Mouse (Mus musculus) T-cell, adult 2 months (primary cell): Measurements from ENCODE around the gene Gm37240.

ENCODE experiments used
- DNase-seq: peaks from one replicate; pipeline ENCODE4 v3.0.0; 2022; ENCODE audit warnings: low spot score

Gene Gm37240

GRCm38 (mm10) chr3:85186661-85187076 lies 700.6 kb downstream of the Gm37240 start:
- DNase-seq = no peak

- no peak for DNase-seq
Measured at GRCm38 (mm10) chr3:85185827-85186226, 701.5 kb downstream of the Gm37240 start.

GRCm38 (mm10) chr3:85184916-85185315 lies 702.4 kb downstream of the Gm37240 start:
- DNase-seq = no peak

- DNase-seq = no peak
Measured at GRCm38 (mm10) chr3:85184151-85184550, 703.2 kb downstream of the Gm37240 start.

GRCm38 (mm10) chr3:85176736-85177135 lies 710.6 kb downstream of the Gm37240 start:
- no peak for DNase-seq

- DNase-seq = no peak
Measured at GRCm38 (mm10) chr3:85174542-85175469, 712.5 kb downstream of the Gm37240 start.

GRCm38 (mm10) chr3:85173441-85174071 lies 713.8 kb downstream of the Gm37240 start:
- no peak for DNase-seq

- DNase-seq = no peak
Measured at GRCm38 (mm10) chr3:85172532-85172931, 714.8 kb downstream of the Gm37240 start.

GRCm38 (mm10) chr3:85172096-85172495 lies 715.2 kb downstream of the Gm37240 start:
- DNase-seq = no peak

GRCm38 (mm10) chr3:85168816-85169215 lies 718.5 kb downstream of the Gm37240 start:
- no peak for DNase-seq

- DNase-seq = no peak
Measured at GRCm38 (mm10) chr3:85164931-85165330, 722.4 kb downstream of the Gm37240 start.

GRCm38 (mm10) chr3:85163396-85163795 lies 723.9 kb downstream of the Gm37240 start:
- DNase-seq = no peak

- DNase-seq = peak; percentile 3
Measured at GRCm38 (mm10) chr3:85162430-85162829, 724.9 kb downstream of the Gm37240 start.

GRCm38 (mm10) chr3:85160816-85161215 lies 726.5 kb downstream of the Gm37240 start:
- DNase-seq = no peak

- DNase-seq = no peak
Measured at GRCm38 (mm10) chr3:85159631-85160030, 727.7 kb downstream of the Gm37240 start.

GRCm38 (mm10) chr3:85148816-85149215 lies 738.5 kb downstream of the Gm37240 start:
- DNase-seq = no peak

GRCm38 (mm10) chr3:85148038-85148550 lies 739.2 kb downstream of the Gm37240 start:
- no peak for DNase-seq

- DNase-seq = no peak
Measured at GRCm38 (mm10) chr3:85145568-85145967, 741.8 kb downstream of the Gm37240 start.

GRCm38 (mm10) chr3:85145076-85145475 lies 742.2 kb downstream of the Gm37240 start:
- DNase-seq = no peak

GRCm38 (mm10) chr3:85144425-85144824 lies 742.9 kb downstream of the Gm37240 start:
- no peak for DNase-seq

- DNase-seq = no peak
Measured at GRCm38 (mm10) chr3:85140488-85140887, 746.8 kb downstream of the Gm37240 start.

GRCm38 (mm10) chr3:85138407-85138806 lies 748.9 kb downstream of the Gm37240 start:
- DNase-seq = no peak

GRCm38 (mm10) chr3:85133561-85133960 lies 753.8 kb downstream of the Gm37240 start:
- no peak for DNase-seq
